Mouse (Mus musculus) activated CD4-positive, CD25-positive, alpha-beta regulatory T cell, adult 4 months (primary cell): ENCODE results near the gene Snap91. TPM values are rescaled to one million over a fixed set of nuclear protein-coding genes. Genes with fewer than 3 reads are reported as not detected.

Experiments used
- ATAC-seq: one replicate; pipeline ENCODE4 v1.8.0; 2017
- polyA plus RNA-seq, 2 experiments: library from polyadenylated mRNA; unstranded; fragments of 100-300 nt; shearing (Covaris generic); gene quantifications; one replicate each; pipeline ENCODE4 v1.2.1; 2017

Snap91 gene
- polyA plus RNA-seq, 2 experiments from 2014 or later, result not detected

DNA sequence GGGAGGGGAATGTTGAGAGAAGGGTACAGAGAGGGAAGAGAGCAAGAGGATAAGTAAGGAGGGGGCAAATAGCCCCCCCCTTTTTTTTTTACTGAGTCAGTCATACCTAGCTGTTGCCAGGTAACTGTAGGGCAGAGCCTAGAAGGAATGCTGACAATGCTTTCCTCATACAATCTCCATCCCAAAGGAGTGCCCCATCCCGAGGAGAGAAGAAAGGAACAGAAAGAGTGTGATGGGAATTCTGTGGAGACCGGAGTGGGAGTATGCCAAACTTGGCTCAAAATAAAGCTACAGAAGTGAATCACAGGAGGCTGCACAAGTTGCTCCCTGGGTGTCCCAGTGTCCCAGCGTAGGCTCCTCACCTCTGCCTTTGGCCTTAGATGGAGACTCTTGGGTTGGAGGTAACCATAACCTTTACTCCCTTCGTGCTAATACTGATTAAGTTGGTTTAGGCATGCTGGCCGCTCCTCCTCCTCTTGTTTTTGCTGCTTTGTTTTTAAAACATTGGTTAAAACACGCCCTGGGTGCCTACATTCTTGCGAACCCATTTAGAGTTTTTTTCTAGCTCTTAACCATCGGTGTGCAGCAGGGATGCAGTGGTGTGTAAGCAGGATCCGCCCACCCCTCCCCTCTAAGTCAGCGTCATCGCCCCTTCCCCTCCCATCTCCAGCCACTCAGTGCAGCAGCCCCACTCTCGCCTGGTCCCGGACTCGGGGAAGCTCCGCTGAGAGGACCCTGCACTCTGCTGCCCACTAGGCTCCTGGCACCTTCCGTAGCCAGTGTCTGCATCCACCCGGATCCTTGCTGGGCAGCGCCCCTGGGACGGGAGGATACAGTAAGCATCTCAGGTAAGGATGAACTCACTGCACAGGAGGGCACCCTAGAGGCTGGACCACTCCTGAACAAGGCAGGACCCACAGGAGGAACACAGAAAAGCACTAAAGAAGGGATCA, 137.2 kb downstream of the Snap91 start, which contains the start of gene Prss35:
Gene Prss35 (plus strand): TSS at position 691 of the 953 bp plus-strand sequence.
- ATAC-seq, result no peak

DNA sequence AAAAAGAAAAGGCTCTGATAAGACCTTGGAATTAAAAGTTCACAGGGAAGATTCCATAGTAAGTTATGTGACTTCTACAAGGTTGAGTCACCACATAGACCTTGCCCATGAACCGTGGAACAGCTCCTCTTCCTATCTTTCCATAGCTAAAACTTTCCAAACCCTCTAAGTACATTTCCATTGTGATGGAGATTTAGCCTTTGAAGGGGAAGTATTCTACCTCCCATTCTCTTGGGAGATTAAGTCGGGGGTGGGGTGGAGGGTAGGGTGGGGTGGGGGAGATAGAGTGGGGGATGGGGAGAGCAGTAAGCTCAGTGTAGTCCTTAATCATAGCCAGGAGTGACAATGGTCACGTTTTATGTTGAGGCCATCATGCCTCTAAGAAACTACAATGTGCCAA, 140.5 kb downstream of the Snap91 start:
- no peak for ATAC-seq

DNA sequence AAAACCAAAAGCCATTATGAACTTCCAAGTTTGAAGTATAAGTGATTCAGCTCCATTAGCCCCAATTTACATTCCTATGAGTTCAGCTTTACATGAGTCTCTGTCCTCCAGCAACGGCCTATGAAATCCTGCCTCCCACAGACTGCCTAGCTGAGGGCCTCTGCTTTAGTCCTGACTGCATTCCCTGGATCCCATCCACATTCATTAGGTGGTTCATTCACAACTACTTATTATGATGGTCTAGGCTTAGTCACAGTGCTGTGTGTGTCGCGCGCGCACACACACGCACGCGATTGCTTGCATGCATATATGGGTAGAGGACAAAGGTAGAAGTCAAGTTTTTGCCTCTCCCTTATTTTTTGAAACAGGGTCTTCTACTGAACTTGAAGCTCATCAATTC, 141.7 kb downstream of the Snap91 start:
- no peak for ATAC-seq

DNA sequence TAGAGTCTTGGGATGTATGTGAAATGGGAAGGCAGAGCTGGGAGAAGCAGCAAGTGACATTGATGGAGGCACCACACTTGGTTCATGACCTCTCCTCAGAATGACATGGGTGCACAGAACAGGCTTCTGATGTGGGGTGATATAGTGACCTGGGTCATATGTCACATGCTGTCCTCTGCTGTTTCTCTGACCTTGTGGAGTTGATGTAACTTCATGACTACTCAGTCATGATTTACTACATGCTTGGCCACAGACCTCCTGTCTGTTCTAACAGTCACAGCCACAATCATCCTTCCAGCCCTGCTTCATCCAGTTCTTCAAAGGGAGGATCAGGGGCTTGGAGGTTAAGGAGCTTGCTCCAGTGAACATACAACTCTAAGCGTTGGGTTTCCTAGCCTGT, 142.4 kb downstream of the Snap91 start:
- ATAC-seq, result no peak

DNA sequence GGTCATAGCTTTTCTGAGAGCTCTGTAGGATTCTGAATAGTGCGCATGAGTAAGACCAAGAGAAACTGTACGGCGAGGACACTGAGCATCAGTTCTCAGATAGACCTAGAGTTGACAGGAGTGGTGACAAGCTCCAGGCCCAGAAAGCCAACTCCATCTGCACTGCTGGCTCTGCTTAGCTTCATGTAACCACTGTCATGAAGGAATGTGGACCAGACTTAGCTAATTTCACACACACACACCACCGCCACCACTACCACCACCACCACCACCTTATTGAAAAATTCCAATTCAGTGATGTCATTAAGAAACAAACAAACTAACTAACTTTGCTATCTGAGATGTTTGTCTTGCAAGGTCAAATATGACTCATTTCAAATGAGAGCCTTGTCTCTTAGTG, 143.5 kb downstream of the Snap91 start:
- ATAC-seq, result no peak

DNA sequence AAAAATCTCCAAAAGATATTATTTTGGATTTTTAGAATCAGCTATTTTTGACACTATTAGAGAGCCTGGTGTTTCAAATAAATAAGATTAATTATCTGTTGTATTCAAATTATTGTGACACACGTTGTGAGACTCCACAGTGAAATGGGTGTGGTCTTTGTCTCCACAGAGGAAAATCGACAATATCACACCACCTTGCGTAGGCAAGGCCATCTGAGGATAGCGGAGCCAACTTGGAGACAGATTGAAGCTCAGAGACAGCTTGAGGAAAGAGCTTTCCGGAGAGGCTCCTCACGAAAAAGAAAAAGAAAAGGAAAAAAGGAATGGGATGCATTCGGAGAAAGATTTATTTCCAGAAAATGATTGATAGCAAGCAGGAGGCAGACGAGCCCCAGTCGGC, 145.7 kb downstream of the Snap91 start:
- no peak for ATAC-seq

DNA sequence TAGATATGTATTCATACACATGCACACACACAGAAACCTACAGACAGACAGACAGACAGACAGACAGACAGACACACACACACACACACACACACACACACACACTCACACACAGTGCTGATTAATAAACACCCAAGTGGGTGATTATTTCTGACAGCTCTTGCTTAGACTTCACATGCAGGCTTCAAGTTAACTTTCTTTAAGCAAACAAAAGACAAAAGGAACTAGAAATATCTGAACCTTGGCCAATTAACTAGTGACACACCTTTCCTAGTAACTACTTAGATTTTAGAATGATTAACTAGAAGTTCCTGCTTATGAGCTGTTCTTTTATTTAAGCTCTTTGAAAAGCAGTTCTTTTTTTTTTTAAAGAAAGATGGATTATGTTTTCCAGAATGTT, 146.1 kb downstream of the Snap91 start:
- no peak for ATAC-seq

DNA sequence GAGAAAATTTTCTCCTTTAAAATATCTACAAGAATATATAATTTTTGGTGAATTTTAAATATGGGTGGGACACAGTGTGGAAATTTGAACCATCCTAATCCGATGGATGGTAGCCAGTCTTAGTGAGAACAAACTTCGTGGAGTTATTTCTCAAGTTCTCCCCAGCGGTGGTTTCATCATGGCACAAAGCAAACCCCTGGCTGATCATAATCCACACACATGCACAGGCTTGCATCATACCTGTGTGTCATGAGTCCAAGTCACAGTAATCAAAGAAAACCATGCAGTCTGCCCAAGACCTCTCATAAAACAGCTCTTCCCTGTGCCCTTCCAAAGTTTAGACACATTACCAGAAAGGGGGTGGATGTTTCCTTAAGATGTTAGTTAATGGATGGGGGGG, 150.6 kb downstream of the Snap91 start:
- ATAC-seq, result no peak

DNA sequence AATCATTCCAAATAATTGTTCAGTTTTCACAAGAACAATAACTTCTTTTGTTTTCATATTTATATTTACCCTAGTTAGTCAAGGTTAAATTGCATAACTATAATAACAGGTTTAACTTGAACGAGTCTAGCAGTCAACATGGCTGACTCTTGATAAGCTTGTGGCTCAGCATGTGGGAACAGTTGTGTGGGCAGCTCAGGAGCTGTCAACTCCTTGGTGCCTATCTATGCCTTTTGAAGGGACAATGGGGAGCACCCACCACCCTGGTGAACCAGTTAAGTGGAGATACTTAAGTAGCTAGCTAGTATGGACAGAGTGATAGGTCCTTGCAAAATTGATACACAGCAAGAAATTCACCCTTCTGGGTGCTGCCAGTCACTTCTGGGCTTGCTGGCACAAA, 151.4 kb downstream of the Snap91 start:
- no peak for ATAC-seq

DNA sequence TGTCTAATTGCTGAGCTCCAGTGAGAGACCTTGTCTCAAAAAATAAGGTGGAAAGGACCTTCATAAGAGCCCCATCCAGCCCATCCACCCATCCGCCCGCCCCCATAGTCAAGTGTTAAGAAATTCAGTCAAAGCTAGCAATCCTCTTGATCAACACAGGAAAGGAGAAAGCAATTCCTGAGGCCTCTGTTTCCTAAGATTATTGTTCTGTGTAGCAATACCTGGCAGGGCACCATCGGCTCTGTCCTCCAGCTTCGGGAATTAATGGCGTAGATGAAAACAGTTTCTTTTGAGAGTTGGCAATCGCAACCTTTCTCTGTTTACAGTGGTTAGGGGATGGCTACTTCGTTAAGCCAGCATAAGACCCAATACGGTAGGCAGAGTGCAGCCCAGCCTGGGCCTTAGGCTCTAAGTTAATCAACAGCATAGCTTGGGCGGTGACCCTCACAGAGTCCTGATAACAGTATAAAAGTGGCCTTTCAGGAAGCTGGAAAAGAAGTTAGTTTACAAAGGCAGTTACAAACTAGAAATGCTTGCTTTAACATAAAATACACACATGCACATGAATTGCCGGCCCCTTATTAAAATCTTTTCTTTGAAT, 152.1 kb downstream of the Snap91 start:
- ATAC-seq, result no peak

DNA sequence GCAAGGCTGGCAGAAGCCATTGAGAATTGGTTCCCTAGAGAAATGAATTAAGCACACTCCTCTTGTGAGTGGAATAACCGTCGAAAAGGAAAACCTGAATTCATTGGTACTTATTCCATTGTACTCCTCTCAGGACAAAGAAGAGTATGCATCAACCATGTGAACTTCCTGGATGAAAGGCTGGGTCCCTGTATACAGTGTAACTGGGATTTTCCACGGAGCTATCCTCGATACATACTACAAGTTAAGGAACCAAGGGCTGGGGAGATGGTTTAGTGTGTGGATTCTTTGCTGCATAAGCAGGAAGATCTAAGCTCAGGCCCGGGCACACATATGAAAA, 154.1 kb downstream of the Snap91 start:
- no peak for ATAC-seq

DNA sequence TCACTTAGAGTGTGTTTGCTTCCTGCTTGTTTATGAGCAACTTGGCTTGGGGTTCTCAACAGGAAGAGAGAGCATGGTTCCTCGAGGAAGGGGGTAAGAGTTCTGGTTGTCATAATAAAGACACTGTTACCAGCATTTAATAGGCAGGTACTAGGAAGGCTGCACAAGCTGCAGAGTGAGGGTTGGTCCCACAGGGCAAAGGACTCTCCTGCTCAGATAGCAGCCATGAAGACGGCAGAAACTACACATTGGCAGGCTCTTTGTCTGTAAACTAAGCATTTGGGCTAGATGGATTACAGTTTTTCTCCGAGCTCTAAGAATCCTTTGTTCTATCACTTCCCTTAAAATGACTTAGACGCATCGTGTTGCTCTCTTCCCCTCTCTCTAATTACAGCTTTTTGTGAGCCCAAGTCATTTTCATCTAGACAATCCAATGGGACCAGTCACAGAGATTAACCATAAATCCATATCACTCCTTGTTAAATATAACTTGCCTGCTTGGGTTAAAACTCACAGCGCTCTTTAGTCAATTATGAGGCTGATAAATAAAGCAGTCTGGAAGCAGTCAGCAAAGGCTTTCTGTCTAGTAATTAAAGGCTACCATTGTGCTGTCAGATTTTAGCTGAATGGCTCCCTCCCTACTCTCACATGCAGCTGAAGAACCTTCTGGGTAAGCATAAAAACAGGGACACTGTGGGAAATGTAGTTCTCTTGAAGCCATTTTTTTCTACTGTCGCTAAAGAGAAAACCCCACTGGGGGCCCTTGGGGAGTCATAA, 154.7 kb downstream of the Snap91 start:
- ATAC-seq, result no peak

DNA sequence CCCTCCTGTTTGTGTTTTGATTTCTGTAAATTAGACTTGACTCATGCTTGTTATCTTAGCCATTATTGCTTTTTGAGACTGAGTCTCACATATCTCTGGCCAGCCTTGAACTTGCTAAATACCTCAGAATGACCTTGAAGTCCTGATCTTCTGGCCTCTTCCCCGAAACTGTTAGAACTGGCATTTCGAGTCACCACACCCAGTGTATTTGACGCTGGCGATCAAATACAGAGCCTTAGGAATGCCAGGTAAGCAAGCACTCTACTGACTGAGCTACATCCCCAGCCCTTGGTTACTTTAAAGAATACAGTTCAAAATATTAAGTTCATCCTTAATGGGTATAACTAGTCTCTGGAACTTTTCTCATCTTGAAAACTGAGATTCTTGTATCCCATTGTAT, 155.4 kb downstream of the Snap91 start:
- no peak for ATAC-seq

DNA sequence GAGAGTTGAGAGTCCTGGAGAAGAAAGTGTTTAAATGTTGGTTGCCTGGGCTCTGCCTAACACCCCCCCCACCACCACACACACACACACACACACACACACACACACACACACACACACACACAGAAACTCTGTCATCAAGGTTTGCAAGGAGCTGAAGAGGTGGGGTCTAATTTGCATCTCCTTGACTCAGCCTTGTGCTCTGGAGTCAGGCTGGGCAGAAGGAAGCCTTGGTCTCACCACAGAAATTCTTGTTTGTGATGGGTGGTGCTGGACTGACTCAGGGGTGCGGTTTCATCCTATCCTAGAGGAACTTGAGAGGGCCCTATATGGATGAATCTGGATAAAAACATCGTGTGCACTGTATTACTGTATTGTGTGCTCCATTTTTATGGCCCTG, 159.7 kb downstream of the Snap91 start:
- ATAC-seq, result no peak

DNA sequence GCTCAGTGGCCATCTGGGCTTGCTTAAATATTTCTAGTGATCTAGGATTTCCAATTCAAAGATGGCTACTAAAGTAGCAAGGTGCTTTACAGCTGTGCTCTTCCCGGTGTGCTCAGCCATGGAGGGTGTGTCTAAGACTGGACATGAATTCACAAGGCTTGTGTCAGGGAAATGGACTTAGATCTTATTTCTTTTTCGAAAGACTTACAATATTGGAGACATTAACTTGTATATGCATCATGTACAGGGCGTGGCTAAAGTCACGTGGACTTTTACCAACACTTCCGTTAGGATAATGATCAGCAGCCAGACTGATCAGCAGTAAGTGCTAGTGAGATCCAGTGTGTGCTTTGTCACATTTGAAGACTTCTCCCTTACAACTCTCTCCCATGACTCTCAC, 160.2 kb downstream of the Snap91 start:
- no peak for ATAC-seq

DNA sequence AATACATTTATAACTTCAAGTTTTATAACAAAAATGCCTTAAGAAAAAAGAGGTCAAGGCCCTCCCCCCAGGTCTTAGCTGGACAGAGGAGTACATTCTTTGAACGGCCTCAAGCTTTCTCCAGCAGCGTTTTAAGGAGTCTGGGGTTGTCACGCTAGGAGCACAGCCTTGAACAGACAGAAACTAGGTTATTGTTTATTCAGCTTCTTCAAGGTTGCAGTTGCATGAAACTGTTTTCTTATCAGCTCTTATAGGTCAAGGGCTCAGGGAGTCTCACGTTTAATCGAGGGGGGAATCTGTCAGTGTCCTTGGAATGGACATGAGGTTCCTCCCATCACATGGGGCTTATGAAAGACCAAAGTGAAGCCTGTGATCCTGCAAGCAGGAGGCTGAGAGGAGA, 163.3 kb downstream of the Snap91 start:
- ATAC-seq, result no peak

DNA sequence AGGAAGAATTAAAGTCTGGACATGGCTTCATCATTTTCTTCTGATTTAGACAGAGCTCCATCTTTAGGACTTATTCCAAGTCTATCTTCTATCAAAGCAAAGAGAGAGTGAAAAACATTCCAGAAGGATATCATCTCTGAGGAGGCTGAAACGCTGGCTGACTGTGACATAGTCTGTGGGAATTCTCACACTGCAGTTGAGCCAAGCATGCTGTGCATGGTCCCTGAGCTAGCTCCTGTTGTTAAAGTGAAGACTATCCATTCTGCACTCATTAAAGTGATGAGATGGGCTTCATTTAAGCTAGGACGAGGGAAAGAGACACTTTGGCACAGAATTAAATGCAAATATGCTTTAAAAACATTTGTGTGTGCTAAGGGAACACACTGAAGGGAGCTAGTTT, 163.9 kb downstream of the Snap91 start:
- ATAC-seq, result no peak

Other genes with a start within 250 kb of the Snap91 start
- gene Me1, start 184.7 kb downstream of the Snap91 start, polyA plus RNA-seq, result not detected
- gene Prss35, start 137.0 kb downstream of the Snap91 start, polyA plus RNA-seq, result not detected
- not detected for gene Ripply2, start 134.9 kb upstream of the Snap91 start, polyA plus RNA-seq
- 10 to 100 TPM; 27.5 to 28.0 TPM for gene Cyb5r4, start 141.4 kb upstream of the Snap91 start, polyA plus RNA-seq